Mouse (Mus musculus) adrenal gland, postnatal 25 days (tissue): ENCODE data around the gene Tspan32. TPM values are rescaled to one million over a fixed set of nuclear protein-coding genes. Genes with fewer than 3 reads are reported as not detected.
A peak's percentile ranks its signal among the peaks of the same experiment; 100 is the strongest.

Source experiments
- DNase-seq: peaks from one replicate; pipeline ENCODE4 v3.0.0; 2021; ENCODE audit warnings: mixed read lengths
- total RNA-seq: library from RNA; stranded (reverse); gene quantifications from 2 replicates; pipeline ENCODE4 v1.2.3, GENCODE M21; 2021

The Tspan32 gene
- total RNA-seq, 1 experiment from 2014 or later = 0.21 TPM

GRCm38 (mm10) chr7:143007599-143008369 lies 2.9 kb downstream of the Tspan32 start:
- peak; percentile 95 for DNase-seq

GRCm38 (mm10) chr7:143008370-143008926 lies 3.6 kb downstream of the Tspan32 start:
- no peak for DNase-seq

DNA sequence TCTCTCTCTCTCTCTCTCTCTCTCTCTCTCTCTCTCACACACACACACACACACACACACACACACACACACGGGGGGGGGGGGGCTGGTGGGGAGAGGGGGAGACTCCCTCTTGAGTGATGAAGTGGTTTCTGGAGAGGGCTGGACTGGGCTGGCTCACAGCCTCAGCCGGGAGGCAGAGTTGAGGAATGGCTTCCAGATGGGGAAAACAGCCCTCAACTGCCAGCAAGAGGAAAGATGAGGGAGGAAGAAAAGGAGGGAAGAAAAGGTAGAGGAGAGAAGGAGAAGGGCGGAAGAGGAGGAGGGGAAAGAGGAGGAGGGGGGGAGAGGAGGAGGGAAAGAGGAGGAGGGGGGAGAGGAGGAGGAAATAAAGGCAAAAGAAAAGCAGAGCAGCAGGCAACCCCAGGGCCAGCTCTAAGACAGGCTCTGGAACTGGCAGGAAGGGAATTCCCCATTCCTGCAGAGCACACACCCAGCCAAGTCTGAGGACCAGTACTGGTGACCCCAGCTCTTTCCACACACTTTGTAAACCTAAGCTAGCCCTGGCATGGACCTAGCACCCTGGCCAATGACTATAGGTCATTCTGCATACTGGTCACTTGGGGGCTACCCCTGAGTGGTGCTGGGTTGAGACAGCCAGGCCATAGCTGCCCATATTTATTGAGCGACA lies 4.3 kb downstream of the Tspan32 start:
- DNase-seq = no peak

GRCm38 (mm10) chr7:143009996-143010395 lies 5.2 kb downstream of the Tspan32 start:
- DNase-seq = no peak

- DNase-seq = no peak
Measured at GRCm38 (mm10) chr7:143011226-143011625, 6.4 kb downstream of the Tspan32 start.

- peak; percentile 61 for DNase-seq
Measured at GRCm38 (mm10) chr7:143012230-143012875, 7.5 kb downstream of the Tspan32 start.

GRCm38 (mm10) chr7:143013420-143014178 lies 8.8 kb downstream of the Tspan32 start:
- peak; percentile 87 for DNase-seq

DNA sequence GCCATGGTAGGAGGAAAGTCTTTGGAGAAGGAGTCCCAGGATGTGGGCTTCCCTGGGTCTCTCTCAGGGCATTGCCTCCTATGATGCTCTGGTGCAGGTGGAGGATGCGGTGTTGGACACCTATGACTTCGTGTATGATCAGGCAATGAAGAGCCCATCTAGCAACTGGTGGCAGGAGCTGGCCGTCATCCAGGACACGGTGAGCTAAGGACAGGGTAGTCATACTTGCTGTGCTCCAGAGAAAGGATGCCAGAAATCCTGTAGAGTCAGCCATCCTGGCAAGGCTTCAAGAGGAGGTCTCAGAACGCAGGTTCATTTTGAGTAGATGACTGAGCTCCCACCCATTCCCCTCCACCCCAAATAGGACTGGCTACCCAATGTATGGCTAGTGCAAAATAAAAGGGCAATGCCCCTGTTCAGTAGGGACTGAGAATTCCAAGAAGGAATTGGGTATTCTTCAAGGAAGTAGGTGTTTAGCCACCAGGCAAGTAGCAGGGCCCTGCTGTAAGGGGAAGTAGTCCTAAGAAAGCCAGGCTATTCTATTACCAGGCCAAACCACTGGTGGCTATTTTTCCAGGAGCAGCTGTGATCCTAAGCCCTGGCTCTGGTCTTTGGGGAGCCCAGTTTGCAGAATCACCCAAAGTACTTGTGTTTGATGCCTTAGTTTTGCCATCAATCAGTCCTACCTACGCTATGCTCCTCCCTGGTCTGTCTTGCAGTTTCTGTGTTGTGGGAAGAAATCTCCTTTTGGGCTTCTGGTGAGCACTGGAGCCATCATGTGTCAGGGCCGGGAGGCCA lies 10.2 kb downstream of the Tspan32 start:
- peak; percentile 81 for DNase-seq

GRCm38 (mm10) chr7:143015755-143016423 lies 11.0 kb downstream of the Tspan32 start:
- DNase-seq = peak; percentile 64

DNA sequence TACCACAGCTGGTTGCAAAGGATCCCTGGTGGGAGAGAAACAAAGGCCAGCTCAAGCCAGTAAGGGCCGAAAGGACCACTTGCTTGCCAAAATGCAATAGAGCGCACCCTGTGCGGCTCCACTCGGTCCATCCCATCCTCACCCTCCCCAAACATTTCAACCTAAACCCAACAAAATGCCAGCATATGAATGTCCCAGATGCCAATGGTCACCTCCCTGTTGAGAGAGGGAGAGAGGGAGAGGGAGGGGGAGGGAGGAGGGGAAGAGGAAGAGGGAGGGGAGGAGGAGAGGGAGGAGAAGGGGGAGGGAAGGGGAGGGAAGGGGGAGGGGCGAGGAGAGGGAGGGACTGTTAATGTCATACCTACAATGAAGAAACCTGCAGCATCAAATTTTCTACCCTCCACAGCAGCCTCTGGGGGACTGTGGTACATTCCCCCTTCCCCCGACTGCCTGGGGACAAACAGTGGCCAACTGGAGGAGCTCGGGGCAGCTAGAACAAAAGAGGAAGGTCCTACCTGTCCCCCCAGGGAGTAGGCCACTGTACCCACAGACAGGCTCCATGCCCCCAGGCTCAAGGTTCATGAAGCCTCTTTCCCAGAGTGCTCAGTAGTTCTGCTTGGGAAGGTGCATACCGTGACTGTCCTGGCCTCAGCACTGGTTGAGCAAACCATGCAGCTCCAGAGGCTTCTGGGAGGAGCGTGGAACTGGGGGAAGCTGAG lies 11.7 kb downstream of the Tspan32 start:
- no peak for DNase-seq

DNA sequence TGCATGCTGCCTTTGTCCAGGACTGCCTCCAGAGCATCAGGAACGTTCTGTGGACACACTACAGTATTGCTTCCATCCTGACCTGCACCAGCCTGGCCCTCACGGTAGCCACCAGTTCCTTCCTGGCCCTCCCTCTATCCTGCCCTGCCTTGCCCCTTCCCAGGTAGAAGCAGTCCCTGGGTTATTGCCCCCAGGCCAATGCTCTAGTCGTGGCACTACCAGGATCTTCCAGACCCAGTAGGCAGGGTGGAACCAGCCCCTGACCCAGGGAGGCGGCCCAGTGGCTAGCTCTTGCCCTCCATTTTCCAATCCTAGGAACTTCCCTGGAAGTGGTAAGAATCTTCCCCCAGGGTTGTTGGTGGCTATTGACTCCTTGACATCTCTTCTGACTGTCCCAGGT lies 12.3 kb downstream of the Tspan32 start:
- no peak for DNase-seq

DNA sequence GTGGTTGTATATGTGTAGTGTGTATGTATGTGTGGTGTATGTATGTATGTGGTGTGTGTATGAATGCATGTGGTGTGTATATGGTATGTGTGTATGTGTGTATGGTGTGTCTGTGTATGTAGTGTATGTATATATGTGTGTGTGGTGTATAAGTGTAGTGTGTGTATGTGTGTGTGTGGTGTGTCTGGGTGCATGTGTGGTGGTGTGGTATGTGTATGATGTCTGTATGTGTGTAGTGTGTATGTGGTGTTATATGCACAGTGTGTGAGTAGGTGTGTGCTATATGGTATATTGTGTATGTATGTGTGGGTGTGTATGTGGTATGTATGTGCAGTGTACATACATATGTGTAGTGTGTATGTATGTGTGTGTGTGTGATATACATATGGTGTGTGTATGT lies 15.2 kb downstream of the Tspan32 start:
- DNase-seq = no peak

DNA sequence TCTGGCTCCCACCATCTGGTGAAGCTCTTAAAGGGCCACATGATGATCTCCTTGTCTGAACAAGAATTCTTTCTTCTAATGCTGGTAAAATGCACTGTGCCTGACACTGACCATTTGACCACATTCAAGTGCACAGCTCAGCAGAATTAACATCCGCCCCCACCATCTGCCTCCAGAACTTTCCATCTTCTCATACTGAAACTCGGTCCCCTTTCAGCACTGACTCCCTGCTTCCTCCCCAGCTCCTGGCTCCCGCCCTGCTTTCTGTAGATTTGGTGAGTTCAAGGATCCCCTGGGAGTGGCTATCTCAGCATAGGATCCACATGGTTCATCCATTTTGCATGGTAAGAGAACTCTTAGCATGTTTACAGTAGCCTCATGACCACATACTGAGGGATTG lies 15.9 kb downstream of the Tspan32 start:
- DNase-seq = no peak

- no peak for DNase-seq
Measured at GRCm38 (mm10) chr7:143021356-143022164, 16.7 kb downstream of the Tspan32 start.

- no peak for DNase-seq
Measured at GRCm38 (mm10) chr7:143023499-143023898, 18.7 kb downstream of the Tspan32 start.

DNA sequence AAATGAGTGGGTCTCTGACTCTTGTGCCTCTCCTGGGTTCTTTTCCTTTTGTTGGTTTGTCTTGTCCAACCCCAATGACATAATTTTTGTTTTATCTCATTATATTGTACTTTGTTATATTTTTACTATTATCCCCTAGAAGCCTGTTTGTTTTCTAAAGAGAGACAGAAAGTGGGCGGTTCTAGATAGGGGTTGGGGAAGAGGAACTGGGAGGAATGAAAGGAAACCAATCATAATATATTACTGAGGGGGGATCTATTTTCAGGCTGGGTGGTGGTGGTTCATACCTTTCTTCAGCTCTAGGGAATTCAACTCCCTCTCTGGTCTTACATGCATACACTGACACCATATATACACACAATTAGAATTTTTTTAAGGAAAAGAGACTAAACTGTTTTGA lies 19.4 kb downstream of the Tspan32 start:
- DNase-seq = no peak

DNA sequence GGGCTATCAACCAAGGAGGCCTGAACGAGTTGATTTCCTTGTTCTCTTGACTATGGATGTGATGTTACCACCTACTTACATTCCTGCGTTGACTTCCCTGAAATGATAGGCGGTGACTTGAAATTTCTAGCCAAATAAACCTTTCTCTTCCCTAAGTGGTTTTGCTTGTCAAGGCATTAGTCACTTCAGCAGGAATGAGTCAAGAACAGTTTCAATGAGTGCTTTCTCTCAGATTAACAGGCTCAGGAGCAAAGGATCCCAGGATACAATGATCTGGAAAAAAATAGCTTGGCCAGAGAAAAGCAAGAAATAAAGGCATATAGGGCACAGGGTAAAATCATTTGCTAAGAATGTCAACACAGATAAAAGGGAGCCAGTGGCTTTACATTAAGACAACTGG lies 20.6 kb downstream of the Tspan32 start:
- no peak for DNase-seq

GRCm38 (mm10) chr7:143027196-143027595 lies 22.4 kb downstream of the Tspan32 start:
- no peak for DNase-seq

DNA sequence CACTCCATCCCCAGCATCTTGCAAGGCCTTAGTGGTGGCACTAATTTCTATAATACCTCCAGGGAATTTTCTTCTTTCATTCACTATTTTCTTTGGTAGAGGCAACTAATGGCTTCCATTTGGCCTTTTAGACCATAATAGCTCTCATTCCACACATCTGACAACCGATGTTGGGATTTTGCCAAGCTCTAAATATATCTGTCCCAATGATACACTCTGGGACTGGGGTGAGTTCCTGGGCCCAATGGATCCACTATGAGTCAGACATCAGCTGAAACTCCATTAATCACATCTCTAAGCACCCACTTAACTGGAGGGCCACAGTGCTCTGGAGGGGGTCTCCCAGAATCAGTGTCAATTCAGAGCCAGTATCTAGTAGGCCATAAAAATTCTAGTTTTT lies 27.0 kb downstream of the Tspan32 start:
- no peak for DNase-seq
